Mouse (Mus musculus) cerebellum, adult 2 months (tissue): ENCODE results near the gene Kpna4. TPM values are rescaled to one million over a fixed set of nuclear protein-coding genes. Genes with fewer than 3 reads are reported as not detected.
A peak's percentile ranks its signal among the peaks of the same experiment; 100 is the strongest.

ENCODE experiments used
- DNase-seq, 2 experiments: peaks; one replicate each; pipeline ENCODE4 v3.0.0; 2021
- H3K27ac ChIP-seq: fragments of 200-500 bp; 2 replicates; pipeline ENCODE4 v1.5.1; 2012; ENCODE audit warnings: low read length, control low read depth, inconsistent platforms; ENCODE audit not compliant: insufficient read depth
- H3K27me3 ChIP-seq: fragments of 200-500 bp; 2 replicates; pipeline ENCODE4 v1.6.1; 2012; ENCODE audit warnings: inconsistent platforms, mild to moderate bottlenecking, low read length, moderate library complexity; ENCODE audit not compliant: control insufficient read depth, insufficient read depth
- H3K4me1 ChIP-seq: fragments of 200-500 bp; 2 replicates; pipeline ENCODE4 v1.6.1; 2011; ENCODE audit warnings: low read length; ENCODE audit not compliant: control insufficient read depth, insufficient read depth
- H3K4me3 ChIP-seq: fragments of 200-500 bp; replicated peaks from 2 replicates; pipeline ENCODE3; 2011; ENCODE audit warnings: mild to moderate bottlenecking, low read depth, low read length, control low read depth; ENCODE audit not compliant: insufficient read depth
- CTCF ChIP-seq: fragments of 200-500 bp; IDR thresholded peaks from 2 replicates; pipeline ENCODE4 v1.5.1; 2011; ENCODE audit warnings: low read depth, mild to moderate bottlenecking, control low read depth, low read length, moderate library complexity, borderline replicate concordance; ENCODE audit not compliant: insufficient read depth
- POLR2A ChIP-seq: fragments of 200-500 bp; IDR thresholded peaks from 2 replicates; pipeline ENCODE4 v1.6.1; 2011; ENCODE audit warnings: low read length, control low read depth, borderline replicate concordance; ENCODE audit not compliant: insufficient read depth
- WGBS: fragments of 180-500 bp; shearing (Covaris S2); methylation state at CpG from one replicate; pipeline ENCODE4 v1.1.7; 2018; 5-methylcytosine and 5-hydroxymethylcytosine counted together
- polyA plus RNA-seq: library from polyadenylated mRNA; depleted of rRNA; stranded (reverse); fragments of >200 nt; gene quantifications from 2 replicates; pipeline ENCODE4 v1.2.3, GENCODE M21; 2012

The Kpna4 gene
- polyA plus RNA-seq, 1 experiment = 31.0 TPM

DNA sequence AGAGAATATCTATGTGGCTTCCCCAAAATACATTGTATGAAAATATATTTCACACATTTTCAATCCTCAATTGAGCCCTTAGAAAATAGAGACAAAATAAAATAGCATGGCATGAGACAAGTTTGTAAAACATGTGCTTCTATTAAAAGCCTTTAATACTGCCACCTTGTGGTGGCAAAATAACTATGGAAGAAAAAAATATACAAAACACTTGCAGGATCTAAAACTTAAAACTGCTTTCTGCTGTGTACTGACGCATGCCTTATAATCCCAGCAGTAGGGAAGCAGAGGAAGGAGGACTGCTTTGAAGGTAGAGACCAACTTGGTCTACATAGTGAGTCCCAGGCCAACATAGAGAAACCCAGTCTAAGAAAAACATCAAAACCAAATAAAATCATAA is 62.9 kb downstream of the Kpna4 start:
- no peaks in the 10 kb centered on the region for H3K4me1 ChIP-seq
- no peak overlapping the region for H3K27ac ChIP-seq
- no peak overlapping the region for H3K4me3 ChIP-seq
- DNase-seq = no peak
- 14% methylated on average over 1 of the region's 1 CpGs for WGBS
- TF ChIP-seq CTCF (no peak), POLR2A (no peak)
- no peaks in the 10 kb centered on the region for H3K27me3 ChIP-seq

DNA sequence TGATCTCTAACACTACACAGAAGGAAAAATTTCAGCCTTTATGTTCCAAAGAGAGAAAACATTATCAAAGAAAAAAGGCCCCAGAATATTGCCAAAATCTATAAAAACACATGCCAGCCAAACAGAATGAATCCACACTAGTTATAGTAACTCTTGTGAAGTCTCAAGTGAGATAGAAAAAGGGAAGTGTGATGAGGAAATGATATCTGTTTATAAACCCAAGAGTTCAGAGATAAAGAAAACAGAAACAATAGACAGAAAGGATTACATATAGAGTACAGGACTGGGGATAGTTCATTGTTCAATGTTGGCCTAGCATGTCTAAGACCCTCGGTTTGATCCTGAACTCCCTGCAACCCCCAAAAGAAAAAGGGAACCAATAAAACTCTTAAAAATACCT is 64.1 kb downstream of the Kpna4 start:
- WGBS = 90% methylated on average over 1 of the region's 1 CpGs
- TF ChIP-seq POLR2A = no peak
- TF ChIP-seq CTCF = no peak
- Histone ChIP-seq H3K4me3 (no peak overlapping the region), H3K27me3 (no peaks in the 10 kb centered on the region), H3K4me1 (no peaks in the 10 kb centered on the region), H3K27ac (no peak overlapping the region)
- DNase-seq = no peak

DNA sequence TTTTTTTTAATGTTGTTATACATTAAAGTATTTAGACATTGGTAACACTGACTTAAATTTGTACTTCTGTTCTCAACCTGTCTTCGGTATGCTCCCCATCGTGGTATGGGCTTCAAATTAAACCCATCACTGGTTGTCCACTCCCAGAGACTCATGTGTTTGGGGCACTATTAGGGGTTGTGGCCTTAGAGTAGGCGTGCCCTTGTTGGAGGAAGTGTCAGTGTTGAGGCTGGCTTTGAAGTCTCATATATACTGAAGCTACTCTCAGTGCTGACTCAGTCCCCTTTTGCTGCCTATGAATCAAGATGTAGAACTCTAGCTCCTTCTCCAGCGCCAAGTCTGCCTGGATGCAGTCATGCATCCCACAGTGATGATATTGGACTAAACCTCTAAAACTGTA is 66.2 kb downstream of the Kpna4 start:
- WGBS = 97% methylated on average over 4 of the region's 4 CpGs
- TF ChIP-seq POLR2A (no peak), CTCF (no peak)
- Histone ChIP-seq H3K4me3 (no peak overlapping the region), H3K27me3 (no peaks in the 10 kb centered on the region), H3K4me1 (no peaks in the 10 kb centered on the region), H3K27ac (no peak overlapping the region)
- no peak for DNase-seq

DNA sequence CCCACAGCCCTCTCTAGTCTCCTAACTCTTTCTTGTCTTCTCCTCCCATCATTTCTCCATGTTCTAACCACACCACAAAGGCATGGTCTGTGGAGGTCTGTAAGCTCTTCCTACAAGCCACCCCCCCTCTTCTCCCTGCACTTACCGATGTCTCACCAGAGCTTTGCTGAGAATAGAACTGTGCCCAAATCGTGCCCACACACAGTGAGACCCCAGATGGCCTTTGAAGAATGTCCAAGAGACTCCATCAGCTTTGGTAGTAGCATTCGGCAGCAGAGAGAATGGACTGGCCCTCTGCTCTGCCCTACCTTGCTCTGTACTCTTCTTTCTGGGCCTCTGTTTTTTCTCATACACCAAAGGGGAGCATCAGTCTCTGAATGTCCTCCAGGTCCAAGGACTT is 71.0 kb downstream of the Kpna4 start:
- no peak for TF ChIP-seq POLR2A
- TF ChIP-seq CTCF = no peak
- 8% methylated on average over 3 of the region's 3 CpGs for WGBS
- Histone ChIP-seq H3K4me3 (no peak overlapping the region), H3K27me3 (no peaks in the 10 kb centered on the region), H3K4me1 (no peaks in the 10 kb centered on the region), H3K27ac (no peak overlapping the region)
- no peak for DNase-seq

DNA sequence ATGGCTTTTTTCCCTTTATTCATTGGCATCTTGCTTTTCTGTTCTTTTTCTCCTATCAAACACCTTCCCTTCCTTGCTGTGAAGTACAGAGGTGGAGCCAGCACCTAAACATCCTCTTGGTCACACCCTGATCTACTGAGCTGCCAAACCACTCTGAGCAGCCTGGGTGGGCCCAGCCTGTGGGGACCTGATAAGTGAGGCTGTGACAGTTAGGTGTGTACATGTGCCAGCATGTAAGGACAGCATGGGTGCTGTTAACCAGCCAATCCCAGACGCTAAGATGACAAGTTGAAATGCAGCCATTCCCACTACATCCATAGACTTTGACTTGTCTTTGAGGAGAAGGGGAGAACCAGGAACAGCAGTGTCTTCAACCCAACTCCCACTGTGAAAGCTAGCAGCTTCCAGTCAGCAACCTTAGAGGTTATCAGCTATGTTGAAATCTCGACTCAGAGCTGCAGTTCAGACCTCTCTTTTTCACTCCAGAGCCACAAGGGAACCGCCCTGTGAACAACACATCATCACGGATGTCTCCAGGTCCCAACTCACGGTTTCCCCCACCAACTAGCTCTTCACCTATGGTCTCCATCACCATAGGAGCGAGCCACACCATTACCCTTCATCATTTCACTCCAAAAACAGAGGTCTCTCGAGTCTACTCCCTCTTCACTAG is 72.0 kb downstream of the Kpna4 start:
- Histone ChIP-seq H3K4me1 (no peaks in the 10 kb centered on the region), H3K27ac (no peak overlapping the region), H3K4me3 (no peak overlapping the region), H3K27me3 (no peaks in the 10 kb centered on the region)
- DNase-seq = no peak
- WGBS = 75% methylated on average over 7 of the region's 7 CpGs
- TF ChIP-seq CTCF (no peak), POLR2A (no peak)

DNA sequence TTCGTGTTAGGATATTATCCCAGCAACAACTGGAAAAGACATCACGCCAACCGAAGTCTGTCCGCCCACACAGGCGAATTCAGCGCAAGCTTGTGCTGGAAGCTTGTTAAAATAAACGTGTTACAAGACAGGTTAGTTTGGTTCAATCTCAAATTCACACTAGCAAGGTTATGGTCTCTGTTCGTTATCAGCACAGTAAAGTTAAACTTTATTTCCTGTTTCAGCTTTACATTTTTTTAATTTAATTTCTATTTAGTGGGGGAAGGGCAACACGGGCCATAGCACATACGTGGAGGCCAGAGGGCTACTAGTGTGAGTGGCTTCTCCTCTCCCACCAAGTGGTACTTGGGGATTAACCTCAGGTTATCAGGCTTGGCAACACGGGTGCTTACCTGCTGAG is 75.0 kb downstream of the Kpna4 start:
- Histone ChIP-seq H3K27ac (no peak overlapping the region), H3K4me3 (no peak overlapping the region), H3K27me3 (no peaks in the 10 kb centered on the region), H3K4me1 (no peaks in the 10 kb centered on the region)
- WGBS = 88% methylated on average over 11 of the region's 11 CpGs
- DNase-seq = no peak
- TF ChIP-seq CTCF (no peak), POLR2A (no peak)

DNA sequence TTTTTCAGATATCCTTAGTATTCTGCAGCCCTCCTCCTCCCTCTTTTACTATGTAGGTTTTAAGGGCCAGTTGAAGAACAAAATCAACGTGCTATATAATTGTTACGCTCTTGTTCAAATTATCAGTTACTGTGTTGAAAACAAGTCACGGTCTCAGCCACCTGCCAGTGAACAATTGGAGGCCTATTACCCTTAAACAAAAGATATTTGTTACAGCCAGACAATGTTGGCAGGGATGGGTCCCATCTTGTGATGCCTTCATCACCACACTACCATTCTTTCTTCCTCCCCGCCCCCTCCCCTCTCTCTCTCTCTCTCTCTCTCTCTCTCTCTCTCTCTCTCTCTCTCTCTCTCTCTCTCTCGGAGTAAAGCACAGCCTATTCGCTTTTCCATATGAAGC is 77.9 kb downstream of the Kpna4 start:
- Histone ChIP-seq H3K27ac (0 out of 2 replicates have a peak overlapping the region, but pooled peaks have one; percentile 54), H3K27me3 (no peaks in the 10 kb centered on the region), H3K4me3 (no peak overlapping the region), H3K4me1 (no peaks in the 10 kb centered on the region)
- TF ChIP-seq CTCF (no peak), POLR2A (no peak)
- peak in 1 of 2 experiments; percentile 22 for DNase-seq
- 61% methylated on average over 6 of the region's 6 CpGs for WGBS

DNA sequence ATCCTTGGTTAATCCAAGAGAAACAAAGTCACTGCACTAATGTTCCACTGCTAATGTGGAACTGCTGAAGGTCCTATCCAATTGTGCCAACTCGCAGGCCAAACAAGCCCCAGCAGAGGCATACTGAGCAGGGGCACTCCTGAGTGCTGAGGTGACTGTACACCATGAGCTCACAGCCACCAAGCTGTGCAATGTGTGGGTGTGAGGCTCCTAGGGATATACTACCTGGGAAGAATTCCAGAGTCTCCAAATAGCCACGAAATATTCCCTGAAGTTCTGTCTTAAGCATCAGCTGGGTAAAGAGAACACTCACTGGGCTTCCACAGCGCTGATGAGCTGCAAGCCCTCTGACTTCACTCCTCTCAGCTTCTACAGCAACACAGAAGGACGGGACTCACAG is 79.2 kb downstream of the Kpna4 start:
- Histone ChIP-seq H3K4me3 (no peak overlapping the region), H3K27ac (no peak overlapping the region; the same call in 1 of the 2 replicates), H3K4me1 (no peaks in the 10 kb centered on the region), H3K27me3 (no peaks in the 10 kb centered on the region)
- no peak for TF ChIP-seq CTCF
- TF ChIP-seq POLR2A = no peak
- no peak for DNase-seq
- WGBS = 73% methylated on average over 4 of the region's 4 CpGs

DNA sequence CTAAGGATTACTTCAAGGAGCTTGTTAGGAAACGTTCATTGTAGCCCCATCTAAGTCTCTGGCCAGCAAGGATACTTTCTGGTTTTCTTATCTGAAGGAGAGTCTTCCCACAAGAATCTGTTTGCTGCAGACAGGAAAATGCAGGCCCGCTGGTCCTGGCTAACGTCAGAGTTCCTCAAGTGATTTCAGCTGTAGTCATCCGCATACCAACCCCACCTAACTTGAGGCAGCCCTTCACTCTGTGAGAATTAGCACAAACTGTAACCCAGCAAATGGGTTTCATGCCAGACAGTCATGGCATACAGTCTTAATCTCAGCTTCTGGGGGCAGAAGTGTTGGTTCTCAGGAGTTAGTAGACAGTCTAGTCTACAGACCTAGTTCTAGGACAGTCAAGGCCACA is 80.4 kb downstream of the Kpna4 start:
- Histone ChIP-seq H3K4me1 (no peaks in the 10 kb centered on the region), H3K27ac (no peak overlapping the region; the same call in 1 of the 2 replicates), H3K27me3 (no peaks in the 10 kb centered on the region), H3K4me3 (no peak overlapping the region)
- TF ChIP-seq CTCF = no peak
- TF ChIP-seq POLR2A = no peak
- no peak for DNase-seq
- 85% methylated on average over 4 of the region's 4 CpGs for WGBS
